Mouse (Mus musculus) thymus, postnatal 14 days (tissue): ENCODE measurements around the gene Ppm1h.
"Not testable (repeated sequence)": the region's sequence is repeated elsewhere in the genome, so short reads cannot be mapped to it uniquely, and the experiment has no call there.

Source experiments
- DNase-seq: peaks from one replicate; pipeline ENCODE4 v3.0.0; 2021

The Ppm1h gene

GRCm38 (mm10) chr10:122939546-122939945 is 261.0 kb downstream of the Ppm1h start:
- DNase-seq = no peak

- DNase-seq = no peak
Observed at GRCm38 (mm10) chr10:122942771-122943170, 264.2 kb downstream of the Ppm1h start.

GRCm38 (mm10) chr10:122943824-122944223 is 265.3 kb downstream of the Ppm1h start:
- no peak for DNase-seq

- no peak for DNase-seq
Observed at GRCm38 (mm10) chr10:122944888-122945287, 266.3 kb downstream of the Ppm1h start.

GRCm38 (mm10) chr10:122950966-122951365 is 272.4 kb downstream of the Ppm1h start:
- no peak for DNase-seq

- DNase-seq = no peak
Observed at GRCm38 (mm10) chr10:122953576-122953975, 275.0 kb downstream of the Ppm1h start.

GRCm38 (mm10) chr10:122957918-122958317 is 279.4 kb downstream of the Ppm1h start:
- DNase-seq = no peak

- DNase-seq = no peak
Observed at GRCm38 (mm10) chr10:122958699-122959098, 280.1 kb downstream of the Ppm1h start.

GRCm38 (mm10) chr10:122960216-122960615 is 281.7 kb downstream of the Ppm1h start:
- no peak for DNase-seq

- no peak for DNase-seq
Observed at GRCm38 (mm10) chr10:122960738-122961137, 282.2 kb downstream of the Ppm1h start.

- no peak for DNase-seq
Observed at GRCm38 (mm10) chr10:122961494-122961893, 282.9 kb downstream of the Ppm1h start.

GRCm38 (mm10) chr10:122962651-122963050 is 284.1 kb downstream of the Ppm1h start:
- no peak for DNase-seq

- no peak for DNase-seq
Observed at GRCm38 (mm10) chr10:122963463-122964240, 285.1 kb downstream of the Ppm1h start.

GRCm38 (mm10) chr10:122964241-122964636 is 285.7 kb downstream of the Ppm1h start:
- DNase-seq = no peak

- not testable (repeated sequence) for DNase-seq
Observed at GRCm38 (mm10) chr10:122965650-122966049, 287.1 kb downstream of the Ppm1h start.

GRCm38 (mm10) chr10:122966421-122966820 is 287.9 kb downstream of the Ppm1h start:
- DNase-seq = no peak

- no peak for DNase-seq
Observed at GRCm38 (mm10) chr10:122970188-122970587, 291.6 kb downstream of the Ppm1h start.

- DNase-seq = no peak
Observed at GRCm38 (mm10) chr10:122973241-122973640, 294.7 kb downstream of the Ppm1h start.

- DNase-seq = no peak
Observed at GRCm38 (mm10) chr10:122976038-122976437, 297.5 kb downstream of the Ppm1h start.

GRCm38 (mm10) chr10:122979356-122979755 is 300.8 kb downstream of the Ppm1h start:
- no peak for DNase-seq

- DNase-seq = no peak
Observed at GRCm38 (mm10) chr10:122980123-122980522, 301.6 kb downstream of the Ppm1h start.

GRCm38 (mm10) chr10:122982909-122983578 is 304.5 kb downstream of the Ppm1h start:
- no peak for DNase-seq

GRCm38 (mm10) chr10:122983579-122984530 is 305.3 kb downstream of the Ppm1h start:
- no peak for DNase-seq
